Mouse (Mus musculus) hindbrain, embryonic 15.5 days (tissue): Measurements from ENCODE around the gene Lhfp. TPM values are rescaled to one million over a fixed set of nuclear protein-coding genes. Genes with fewer than 3 reads are reported as not detected.

Source experiments
- ATAC-seq: fragments of 200-750 bp; cut with Nextera tagmentation; 2 replicates; pipeline ENCODE4 v1.8.0; 2017; ENCODE audit warnings: low read depth, moderate number of reproducible peaks, moderate TSS enrichment; ENCODE audit not compliant: low FRiP score
- H3K27ac ChIP-seq: fragments of 300-500 bp; sonication (generic); replicated peaks from 2 replicates; pipeline ENCODE4 v1.5.1; 2015; ENCODE audit warnings: mild to moderate bottlenecking, inconsistent platforms
- H3K27me3 ChIP-seq: fragments of 300-500 bp; sonication (generic); 2 replicates; pipeline ENCODE4 v1.6.1; 2015; ENCODE audit warnings: control low read depth, inconsistent platforms
- H3K36me3 ChIP-seq: fragments of 300-500 bp; sonication (generic); 2 replicates; pipeline ENCODE4 v1.6.1; 2015; ENCODE audit warnings: control low read depth, inconsistent platforms
- H3K4me1 ChIP-seq: fragments of 300-500 bp; sonication (generic); replicated peaks from 2 replicates; pipeline ENCODE4 v1.6.1; 2015; ENCODE audit warnings: control low read depth, inconsistent platforms
- H3K4me2 ChIP-seq: fragments of 300-500 bp; sonication (generic); 2 replicates; pipeline ENCODE4 v1.6.1; 2015; ENCODE audit warnings: moderate library complexity, mild to moderate bottlenecking, inconsistent platforms
- H3K4me3 ChIP-seq: fragments of 300-500 bp; sonication (generic); 2 replicates; pipeline ENCODE4 v1.5.1; 2015; ENCODE audit warnings: mild to moderate bottlenecking, inconsistent platforms
- H3K9ac ChIP-seq: fragments of 300-500 bp; sonication (generic); 2 replicates; pipeline ENCODE4 v1.6.1; 2015; ENCODE audit warnings: inconsistent platforms
- H3K9me3 ChIP-seq: fragments of 300-500 bp; sonication (generic); 2 replicates; pipeline ENCODE4 v1.6.1; 2016; ENCODE audit warnings: control low read depth, inconsistent platforms
- WGBS: fragments of 180-500 bp; shearing (Covaris S2); methylation state at CpG from one replicate; pipeline ENCODE4 v1.1.7; 2015; 5-methylcytosine and 5-hydroxymethylcytosine counted together
- polyA plus RNA-seq: library from polyadenylated mRNA; unstranded; fragments of >200 nt; fragmentation: Nextera tagmentation; extraction: Ambion mirVana; gene quantifications from 2 replicates; pipeline ENCODE4 v1.2.1, GENCODE M21; 2015

The Lhfp gene
- polyA plus RNA-seq, 1 experiment from 2014 or later = 69.7 TPM

- no peaks in the 10 kb centered on the region for H3K27me3 ChIP-seq
- no peak overlapping the region for H3K4me2 ChIP-seq
- no peak overlapping the region for H3K9ac ChIP-seq
- 77% methylated on average over 3 of the region's 3 CpGs for WGBS
- H3K4me1 ChIP-seq = no peaks in the 10 kb centered on the region
- H3K9me3 ChIP-seq = no peaks in the 10 kb centered on the region
- H3K36me3 ChIP-seq = no peaks in the 10 kb centered on the region
- H3K27ac ChIP-seq = no peak overlapping the region
- no peak for ATAC-seq
- H3K4me3 ChIP-seq = no peak overlapping the region
These were observed 33.4 kb downstream of the Lhfp start for GRCm38 (mm10) chr3:53074761-53075160.

GRCm38 (mm10) chr3:53080286-53080685 lies 39.0 kb downstream of the Lhfp start:
- H3K4me2 ChIP-seq = no peak overlapping the region
- 88% methylated on average over 6 of the region's 6 CpGs for WGBS
- H3K9ac ChIP-seq = no peak overlapping the region
- H3K4me1 ChIP-seq = no peaks in the 10 kb centered on the region
- H3K9me3 ChIP-seq = no peaks in the 10 kb centered on the region
- H3K36me3 ChIP-seq = no peaks in the 10 kb centered on the region
- ATAC-seq = no peak
- no peak overlapping the region for H3K4me3 ChIP-seq
- no peaks in the 10 kb centered on the region for H3K27me3 ChIP-seq
- H3K27ac ChIP-seq = no peak overlapping the region

GRCm38 (mm10) chr3:53080710-53081109 lies 39.4 kb downstream of the Lhfp start:
- ATAC-seq = no peak
- no peak overlapping the region for H3K27ac ChIP-seq
- WGBS = 98% methylated on average over 8 of the region's 8 CpGs
- no peaks in the 10 kb centered on the region for H3K36me3 ChIP-seq
- H3K9me3 ChIP-seq = no peaks in the 10 kb centered on the region
- no peaks in the 10 kb centered on the region for H3K27me3 ChIP-seq
- H3K4me3 ChIP-seq = no peak overlapping the region
- H3K4me2 ChIP-seq = no peak overlapping the region
- no peaks in the 10 kb centered on the region for H3K4me1 ChIP-seq
- no peak overlapping the region for H3K9ac ChIP-seq

GRCm38 (mm10) chr3:53083717-53084116 lies 42.4 kb downstream of the Lhfp start:
- Histone ChIP-seq H3K9ac (no peak overlapping the region), H3K4me2 (no peak overlapping the region), H3K36me3 (no peaks in the 10 kb centered on the region), H3K27me3 (no peaks in the 10 kb centered on the region), H3K9me3 (no peaks in the 10 kb centered on the region), H3K4me3 (no peak overlapping the region), H3K4me1 (peaks cover 5% of the 10 kb centered on the region), H3K27ac (no peak overlapping the region)
- 85% methylated on average over 5 of the region's 5 CpGs for WGBS
- no peak for ATAC-seq

- H3K27me3 ChIP-seq = no peaks in the 10 kb centered on the region
- H3K36me3 ChIP-seq = no peaks in the 10 kb centered on the region
- H3K9ac ChIP-seq = no peak overlapping the region
- ATAC-seq = no peak
- no peak overlapping the region for H3K4me3 ChIP-seq
- no peak overlapping the region for H3K27ac ChIP-seq
- WGBS = 89% methylated on average over 8 of the region's 8 CpGs
- peaks cover 5% of the 10 kb centered on the region for H3K4me1 ChIP-seq
- no peaks in the 10 kb centered on the region for H3K9me3 ChIP-seq
- H3K4me2 ChIP-seq = no peak overlapping the region
These were observed 43.5 kb downstream of the Lhfp start for GRCm38 (mm10) chr3:53084806-53085205.

- no peaks in the 10 kb centered on the region for H3K27me3 ChIP-seq
- H3K27ac ChIP-seq = no peak overlapping the region
- no peak overlapping the region for H3K4me2 ChIP-seq
- peaks cover 14% of the 10 kb centered on the region for H3K4me1 ChIP-seq
- H3K9me3 ChIP-seq = no peaks in the 10 kb centered on the region
- H3K4me3 ChIP-seq = no peak overlapping the region
- H3K9ac ChIP-seq = no peak overlapping the region
- ATAC-seq = no peak
- no peaks in the 10 kb centered on the region for H3K36me3 ChIP-seq
- 81% methylated on average over 7 of the region's 7 CpGs for WGBS
These were observed 45.3 kb downstream of the Lhfp start for GRCm38 (mm10) chr3:53086481-53087155.

- Histone ChIP-seq H3K27ac (no peak overlapping the region), H3K9ac (no peak overlapping the region), H3K27me3 (no peaks in the 10 kb centered on the region), H3K4me1 (peaks cover 14% of the 10 kb centered on the region), H3K9me3 (no peaks in the 10 kb centered on the region), H3K36me3 (no peaks in the 10 kb centered on the region), H3K4me2 (no peak overlapping the region), H3K4me3 (no peak overlapping the region)
- ATAC-seq = no peak
- 45% methylated on average over 8 of the region's 8 CpGs for WGBS
These were observed 46.0 kb downstream of the Lhfp start for GRCm38 (mm10) chr3:53087156-53087805.

- no peak overlapping the region for H3K4me3 ChIP-seq
- no peak overlapping the region for H3K9ac ChIP-seq
- no peak for ATAC-seq
- 85% methylated on average over 2 of the region's 2 CpGs for WGBS
- H3K27me3 ChIP-seq = no peaks in the 10 kb centered on the region
- H3K27ac ChIP-seq = no peak overlapping the region
- no peaks in the 10 kb centered on the region for H3K36me3 ChIP-seq
- H3K4me2 ChIP-seq = no peak overlapping the region
- H3K4me1 ChIP-seq = peaks cover 14% of the 10 kb centered on the region
- no peaks in the 10 kb centered on the region for H3K9me3 ChIP-seq
These were observed 48.6 kb downstream of the Lhfp start for GRCm38 (mm10) chr3:53089921-53090320.

- no peak overlapping the region for H3K4me3 ChIP-seq
- peaks cover 28% of the 10 kb centered on the region for H3K4me1 ChIP-seq
- H3K27ac ChIP-seq = no peak overlapping the region
- no peaks in the 10 kb centered on the region for H3K27me3 ChIP-seq
- no peak for ATAC-seq
- WGBS = 89% methylated on average over 3 of the region's 3 CpGs
- no peaks in the 10 kb centered on the region for H3K9me3 ChIP-seq
- no peaks in the 10 kb centered on the region for H3K36me3 ChIP-seq
- H3K4me2 ChIP-seq = no peak overlapping the region
- no peak overlapping the region for H3K9ac ChIP-seq
These were observed 58.9 kb downstream of the Lhfp start for GRCm38 (mm10) chr3:53100210-53100609.

GRCm38 (mm10) chr3:53100803-53101202 lies 59.5 kb downstream of the Lhfp start:
- H3K4me2 ChIP-seq = no peak overlapping the region
- H3K9me3 ChIP-seq = no peaks in the 10 kb centered on the region
- WGBS = 42% methylated on average over 6 of the region's 6 CpGs
- H3K36me3 ChIP-seq = no peaks in the 10 kb centered on the region
- no peak overlapping the region for H3K9ac ChIP-seq
- no peak for ATAC-seq
- H3K27ac ChIP-seq = no peak overlapping the region
- peaks cover 28% of the 10 kb centered on the region for H3K4me1 ChIP-seq
- H3K27me3 ChIP-seq = no peaks in the 10 kb centered on the region
- H3K4me3 ChIP-seq = no peak overlapping the region

GRCm38 (mm10) chr3:53101711-53102110 lies 60.4 kb downstream of the Lhfp start:
- Histone ChIP-seq H3K4me2 (no peak overlapping the region), H3K9me3 (no peaks in the 10 kb centered on the region), H3K9ac (no peak overlapping the region), H3K36me3 (no peaks in the 10 kb centered on the region), H3K27me3 (no peaks in the 10 kb centered on the region), H3K4me1 (peaks cover 28% of the 10 kb centered on the region), H3K27ac (no peak overlapping the region), H3K4me3 (no peak overlapping the region)
- WGBS = 60% methylated on average over 6 of the region's 6 CpGs
- ATAC-seq = no peak

- Histone ChIP-seq H3K27me3 (no peaks in the 10 kb centered on the region), H3K4me1 (peaks cover 28% of the 10 kb centered on the region), H3K9ac (no peak overlapping the region), H3K36me3 (no peaks in the 10 kb centered on the region), H3K4me3 (no peak overlapping the region), H3K27ac (0 out of 2 replicates have a peak overlapping the region, but pooled peaks have one; percentile 9), H3K9me3 (no peaks in the 10 kb centered on the region), H3K4me2 (no peak overlapping the region)
- WGBS = 22% methylated on average over 5 of the region's 5 CpGs
- no peak for ATAC-seq
These were observed 60.9 kb downstream of the Lhfp start for GRCm38 (mm10) chr3:53102131-53102756.
